Mouse (Mus musculus) MEL (cell line): ENCODE results near the gene Ppp4r2.

Experiments used
- BHLHE40 ChIP-seq: IDR thresholded peaks from 2 replicates; pipeline ENCODE4 v1.6.1; 2012; ENCODE audit warnings: low read depth, mild to moderate bottlenecking, inconsistent platforms, low read length, improper control_type of control experiment, borderline replicate concordance
- CTCF ChIP-seq, 3 experiments: IDR thresholded peaks in 2 of 3; conservative IDR thresholded peaks in 1 of 3; 2 replicates each; pipeline ENCODE4 v1.5.1; 2011 to 2012; ENCODE audit warnings: low read length in 3 of 3, low read depth in 2 of 3, mild to moderate bottlenecking in 2 of 3, improper control_type of control experiment in 1 of 3, inconsistent platforms in 1 of 3, mixed read lengths in 1 of 3, moderate library complexity in 1 of 3; ENCODE audit not compliant: control insufficient read depth in 1 of 3, insufficient read depth in 1 of 3, poor library complexity in 1 of 3, severe bottlenecking in 1 of 3
- POLR2AphosphoS5 ChIP-seq: IDR thresholded peaks from 2 replicates; pipeline ENCODE4 v1.6.1; 2012; ENCODE audit warnings: low read depth, borderline replicate concordance, mild to moderate bottlenecking, inconsistent platforms, low read length, moderate library complexity, mixed read lengths

GRCm38 (mm10) chr6:100799290-100799689 is 34.1 kb upstream of the Ppp4r2 start:
- no peak for TF ChIP-seq BHLHE40
- no peak for TF ChIP-seq POLR2AphosphoS5
- no peak for TF ChIP-seq CTCF (IDR thresholded peaks at IDR 0.05 in 2 of 3, conservative IDR thresholded peaks at IDR 0.05 in 1 of 3; ENCODE audit: control insufficient read depth in 1 of 3, insufficient read depth in 1 of 3, low read depth in 2 of 3, low read length in 3 of 3, poor library complexity in 1 of 3, severe bottlenecking in 1 of 3)
